Mouse (Mus musculus): ENCODE measurements at regions not wholly inside any gene's neighbourhood (a gene's known extent, or its start where the extent isn't known, plus 50 kb on each side); places are given as distances from the start of the nearest gene placed in this dataset.

- no peak overlapping the region for H3K9ac ChIP-seq (ENCODE audit: low read length)
- WGBS, result 81% methylated on average over 5 of the region's 5 CpGs
- H3K27ac ChIP-seq (replicated peaks in 1 of 2; ENCODE audit: control insufficient read depth in 1 of 2, insufficient read depth in 1 of 2, low read depth in 2 of 2, low read length in 2 of 2), result no peak overlapping the region
- H3K4me1 ChIP-seq (ENCODE audit: control insufficient read depth in 2 of 2, insufficient read depth in 2 of 2, low read length in 2 of 2), result peaks cover 0 to 2% of the 10 kb centered on the region in 2 experiments; a peak in 1 of 4 replicates
- H3K4me2 ChIP-seq (ENCODE audit: low read length), result no peak overlapping the region
- H3K4me3 ChIP-seq (ENCODE audit: control insufficient read depth in 1 of 2, insufficient read depth in 1 of 2, low read depth in 1 of 2, low read length in 2 of 2), result no peak overlapping the region
- no peak for ATAC-seq (ENCODE audit: insufficient number of reproducible peaks, insufficient read depth, low FRiP score, low read depth)
- no peaks in the 10 kb centered on the region for H3K36me3 ChIP-seq (ENCODE audit: control insufficient read depth, insufficient read depth, low read length)
- no peaks in the 10 kb centered on the region for H3K9me3 ChIP-seq (ENCODE audit: control insufficient read depth, low read length)
- no peaks in the 10 kb centered on the region for H3K27me3 ChIP-seq (ENCODE audit: control insufficient read depth, insufficient read depth, low read length)
These were observed 76.9 kb upstream of the Klf4 start for GRCm38 (mm10) chr4:55609214-55609613.

GRCm38 (mm10) chr4:55605541-55605940, 73.3 kb upstream of the Klf4 start:
- Histone ChIP-seq H3K36me3 (ENCODE audit: control insufficient read depth, insufficient read depth, low read length) (no peaks in the 10 kb centered on the region), H3K4me1 (ENCODE audit: control insufficient read depth in 2 of 2, insufficient read depth in 2 of 2, low read length in 2 of 2) (peaks cover 4 to 5% of the 10 kb centered on the region in 2 experiments; a peak in 2 of 4 replicates), H3K27me3 (ENCODE audit: control insufficient read depth, insufficient read depth, low read length) (no peaks in the 10 kb centered on the region), H3K9ac (ENCODE audit: low read length) (no peak overlapping the region), H3K27ac (replicated peaks in 1 of 2; ENCODE audit: control insufficient read depth in 1 of 2, insufficient read depth in 1 of 2, low read depth in 2 of 2, low read length in 2 of 2) (no peak overlapping the region), H3K9me3 (ENCODE audit: control insufficient read depth, low read length) (no peaks in the 10 kb centered on the region), H3K4me3 (ENCODE audit: control insufficient read depth in 1 of 2, insufficient read depth in 1 of 2, low read depth in 1 of 2, low read length in 2 of 2) (no peak overlapping the region), H3K4me2 (ENCODE audit: low read length) (no peak overlapping the region)
- ATAC-seq (ENCODE audit: insufficient number of reproducible peaks, insufficient read depth, low FRiP score, low read depth), result no peak
- 84% methylated on average over 9 of the region's 9 CpGs for WGBS

GRCm38 (mm10) chr4:55604915-55605314, 72.6 kb upstream of the Klf4 start:
- no peak overlapping the region for H3K9ac ChIP-seq (ENCODE audit: low read length)
- peaks cover 4 to 5% of the 10 kb centered on the region in 2 experiments; a peak in 2 of 4 replicates for H3K4me1 ChIP-seq (ENCODE audit: control insufficient read depth in 2 of 2, insufficient read depth in 2 of 2, low read length in 2 of 2)
- no peaks in the 10 kb centered on the region for H3K9me3 ChIP-seq (ENCODE audit: control insufficient read depth, low read length)
- H3K27me3 ChIP-seq (ENCODE audit: control insufficient read depth, insufficient read depth, low read length), result no peaks in the 10 kb centered on the region
- no peak overlapping the region for H3K27ac ChIP-seq (replicated peaks in 1 of 2; ENCODE audit: control insufficient read depth in 1 of 2, insufficient read depth in 1 of 2, low read depth in 2 of 2, low read length in 2 of 2)
- ATAC-seq (ENCODE audit: insufficient number of reproducible peaks, insufficient read depth, low FRiP score, low read depth), result no peak
- no peaks in the 10 kb centered on the region for H3K36me3 ChIP-seq (ENCODE audit: control insufficient read depth, insufficient read depth, low read length)
- H3K4me3 ChIP-seq (ENCODE audit: control insufficient read depth in 1 of 2, insufficient read depth in 1 of 2, low read depth in 1 of 2, low read length in 2 of 2), result no peak overlapping the region
- H3K4me2 ChIP-seq (ENCODE audit: low read length), result no peak overlapping the region
- 76% methylated on average over 11 of the region's 11 CpGs for WGBS

- ATAC-seq (ENCODE audit: insufficient number of reproducible peaks, insufficient read depth, low FRiP score, low read depth), result no peak
- peaks cover 4 to 5% of the 10 kb centered on the region in 2 experiments; a peak in 2 of 4 replicates for H3K4me1 ChIP-seq (ENCODE audit: control insufficient read depth in 2 of 2, insufficient read depth in 2 of 2, low read length in 2 of 2)
- H3K9ac ChIP-seq (ENCODE audit: low read length), result no peak overlapping the region
- H3K27ac ChIP-seq (replicated peaks in 1 of 2; ENCODE audit: control insufficient read depth in 1 of 2, insufficient read depth in 1 of 2, low read depth in 2 of 2, low read length in 2 of 2), result no peak overlapping the region
- 95% methylated on average over 4 of the region's 4 CpGs for WGBS
- H3K4me3 ChIP-seq (ENCODE audit: control insufficient read depth in 1 of 2, insufficient read depth in 1 of 2, low read depth in 1 of 2, low read length in 2 of 2), result no peak overlapping the region
- no peaks in the 10 kb centered on the region for H3K9me3 ChIP-seq (ENCODE audit: control insufficient read depth, low read length)
- no peaks in the 10 kb centered on the region for H3K36me3 ChIP-seq (ENCODE audit: control insufficient read depth, insufficient read depth, low read length)
- H3K27me3 ChIP-seq (ENCODE audit: control insufficient read depth, insufficient read depth, low read length), result no peaks in the 10 kb centered on the region
- no peak overlapping the region for H3K4me2 ChIP-seq (ENCODE audit: low read length)
These were observed 71.7 kb upstream of the Klf4 start for GRCm38 (mm10) chr4:55603821-55604435.

- H3K36me3 ChIP-seq (ENCODE audit: control insufficient read depth, insufficient read depth, low read length), result no peaks in the 10 kb centered on the region
- no peak overlapping the region for H3K9ac ChIP-seq (ENCODE audit: low read length)
- H3K4me1 ChIP-seq (ENCODE audit: control insufficient read depth in 2 of 2, insufficient read depth in 2 of 2, low read length in 2 of 2), result no peaks in the 10 kb centered on the region
- WGBS, result 71% methylated on average over 7 of the region's 7 CpGs
- no peaks in the 10 kb centered on the region for H3K9me3 ChIP-seq (ENCODE audit: control insufficient read depth, low read length)
- no peak overlapping the region for H3K4me3 ChIP-seq (ENCODE audit: control insufficient read depth in 1 of 2, insufficient read depth in 1 of 2, low read depth in 1 of 2, low read length in 2 of 2)
- H3K27ac ChIP-seq (replicated peaks in 1 of 2; ENCODE audit: control insufficient read depth in 1 of 2, insufficient read depth in 1 of 2, low read depth in 2 of 2, low read length in 2 of 2), result no peak overlapping the region
- H3K27me3 ChIP-seq (ENCODE audit: control insufficient read depth, insufficient read depth, low read length), result no peaks in the 10 kb centered on the region
- ATAC-seq (ENCODE audit: insufficient number of reproducible peaks, insufficient read depth, low FRiP score, low read depth), result no peak
- no peak overlapping the region for H3K4me2 ChIP-seq (ENCODE audit: low read length)
These were observed 62.9 kb upstream of the Klf4 start for GRCm38 (mm10) chr4:55595203-55595602.

- Histone ChIP-seq H3K27me3 (ENCODE audit: control insufficient read depth, insufficient read depth, low read length) (no peaks in the 10 kb centered on the region), H3K4me2 (ENCODE audit: low read length) (no peak overlapping the region), H3K4me3 (ENCODE audit: control insufficient read depth in 1 of 2, insufficient read depth in 1 of 2, low read depth in 1 of 2, low read length in 2 of 2) (no peak overlapping the region), H3K9ac (ENCODE audit: low read length) (no peak overlapping the region), H3K36me3 (ENCODE audit: control insufficient read depth, insufficient read depth, low read length) (no peaks in the 10 kb centered on the region), H3K4me1 (ENCODE audit: control insufficient read depth in 2 of 2, insufficient read depth in 2 of 2, low read length in 2 of 2) (no peaks in the 10 kb centered on the region), H3K9me3 (ENCODE audit: control insufficient read depth, low read length) (no peaks in the 10 kb centered on the region), H3K27ac (replicated peaks in 1 of 2; ENCODE audit: control insufficient read depth in 1 of 2, insufficient read depth in 1 of 2, low read depth in 2 of 2, low read length in 2 of 2) (no peak overlapping the region)
- WGBS, result 61% methylated on average over 6 of the region's 6 CpGs
- no peak for ATAC-seq (ENCODE audit: insufficient number of reproducible peaks, insufficient read depth, low FRiP score, low read depth)
These were observed 62.4 kb upstream of the Klf4 start for GRCm38 (mm10) chr4:55594699-55595098.

GRCm38 (mm10) chr4:55593132-55593531, 60.9 kb upstream of the Klf4 start:
- no peaks in the 10 kb centered on the region for H3K27me3 ChIP-seq (ENCODE audit: control insufficient read depth, insufficient read depth, low read length)
- H3K4me2 ChIP-seq (ENCODE audit: low read length), result no peak overlapping the region
- H3K4me1 ChIP-seq (ENCODE audit: control insufficient read depth in 2 of 2, insufficient read depth in 2 of 2, low read length in 2 of 2), result no peaks in the 10 kb centered on the region
- H3K9me3 ChIP-seq (ENCODE audit: control insufficient read depth, low read length), result no peaks in the 10 kb centered on the region
- no peak for ATAC-seq (ENCODE audit: insufficient number of reproducible peaks, insufficient read depth, low FRiP score, low read depth)
- 51% methylated on average over 3 of the region's 3 CpGs for WGBS
- no peak overlapping the region for H3K27ac ChIP-seq (replicated peaks in 1 of 2; ENCODE audit: control insufficient read depth in 1 of 2, insufficient read depth in 1 of 2, low read depth in 2 of 2, low read length in 2 of 2)
- H3K4me3 ChIP-seq (ENCODE audit: control insufficient read depth in 1 of 2, insufficient read depth in 1 of 2, low read depth in 1 of 2, low read length in 2 of 2), result no peak overlapping the region
- H3K9ac ChIP-seq (ENCODE audit: low read length), result no peak overlapping the region
- no peaks in the 10 kb centered on the region for H3K36me3 ChIP-seq (ENCODE audit: control insufficient read depth, insufficient read depth, low read length)

- no peak overlapping the region for H3K9ac ChIP-seq (ENCODE audit: low read length)
- no peak for ATAC-seq (ENCODE audit: insufficient number of reproducible peaks, insufficient read depth, low FRiP score, low read depth)
- no peaks in the 10 kb centered on the region for H3K36me3 ChIP-seq (ENCODE audit: control insufficient read depth, insufficient read depth, low read length)
- H3K4me3 ChIP-seq (ENCODE audit: control insufficient read depth in 1 of 2, insufficient read depth in 1 of 2, low read depth in 1 of 2, low read length in 2 of 2), result no peak overlapping the region
- H3K9me3 ChIP-seq (ENCODE audit: control insufficient read depth, low read length), result no peaks in the 10 kb centered on the region
- no peaks in the 10 kb centered on the region for H3K27me3 ChIP-seq (ENCODE audit: control insufficient read depth, insufficient read depth, low read length)
- no peaks in the 10 kb centered on the region for H3K4me1 ChIP-seq (ENCODE audit: control insufficient read depth in 2 of 2, insufficient read depth in 2 of 2, low read length in 2 of 2)
- H3K4me2 ChIP-seq (ENCODE audit: low read length), result no peak overlapping the region
- 80% methylated on average over 3 of the region's 3 CpGs for WGBS
- no peak overlapping the region for H3K27ac ChIP-seq (replicated peaks in 1 of 2; ENCODE audit: control insufficient read depth in 1 of 2, insufficient read depth in 1 of 2, low read depth in 2 of 2, low read length in 2 of 2)
These were observed 53.9 kb upstream of the Klf4 start for GRCm38 (mm10) chr4:55586212-55586611.
